Mouse (Mus musculus) MEL (cell line): Measurements from ENCODE around the gene Ppp1r12a.

Source experiments
- CTCF ChIP-seq, 3 experiments: IDR thresholded peaks in 2 of 3; conservative IDR thresholded peaks in 1 of 3; 2 replicates each; pipeline ENCODE4 v1.5.1; 2011 to 2012; ENCODE audit warnings: low read length in 3 of 3, low read depth in 2 of 3, mild to moderate bottlenecking in 2 of 3, improper control_type of control experiment in 1 of 3, inconsistent platforms in 1 of 3, mixed read lengths in 1 of 3, moderate library complexity in 1 of 3; ENCODE audit not compliant: control insufficient read depth in 1 of 3, insufficient read depth in 1 of 3, poor library complexity in 1 of 3, severe bottlenecking in 1 of 3
- GABPA ChIP-seq: IDR thresholded peaks from 2 replicates; pipeline ENCODE4 v1.6.1; 2012; ENCODE audit warnings: low read depth, mild to moderate bottlenecking, inconsistent platforms, low read length, improper control_type of control experiment, moderate library complexity
- POLR2A ChIP-seq, 2 experiments: IDR thresholded peaks; 2 replicates each; pipeline ENCODE4 v1.6.1; 2011 to 2012; ENCODE audit warnings: low read length in 2 of 2, mild to moderate bottlenecking in 2 of 2, control low read depth in 1 of 2, improper control_type of control experiment in 1 of 2, low read depth in 1 of 2, moderate library complexity in 1 of 2; ENCODE audit not compliant: control insufficient read depth in 1 of 2, insufficient read depth in 1 of 2, poor library complexity in 1 of 2
- POLR2AphosphoS5 ChIP-seq: IDR thresholded peaks from 2 replicates; pipeline ENCODE4 v1.6.1; 2012; ENCODE audit warnings: low read depth, borderline replicate concordance, mild to moderate bottlenecking, inconsistent platforms, low read length, moderate library complexity, mixed read lengths
- USF1 ChIP-seq: IDR thresholded peaks from 2 replicates; pipeline ENCODE4 v1.6.1; 2014; ENCODE audit warnings: low read depth, mild to moderate bottlenecking, inconsistent platforms, low read length, improper control_type of control experiment, moderate library complexity

GRCm38 (mm10) chr10:108181893-108182292 lies 19.9 kb downstream of the Ppp1r12a start:
- TF ChIP-seq CTCF (IDR thresholded peaks at IDR 0.05 in 2 of 3, conservative IDR thresholded peaks at IDR 0.05 in 1 of 3; ENCODE audit: control insufficient read depth in 1 of 3, insufficient read depth in 1 of 3, low read depth in 2 of 3, low read length in 3 of 3, poor library complexity in 1 of 3, severe bottlenecking in 1 of 3) (no peak), USF1 (no peak), POLR2A (IDR thresholded peaks at IDR 0.05; ENCODE audit: control insufficient read depth in 1 of 2, insufficient read depth in 1 of 2, low read depth in 1 of 2, low read length in 2 of 2, poor library complexity in 1 of 2) (no peak), POLR2AphosphoS5 (no peak), GABPA (no peak)
